Mouse (Mus musculus): ENCODE results near the gene Arl13b.

DNA sequence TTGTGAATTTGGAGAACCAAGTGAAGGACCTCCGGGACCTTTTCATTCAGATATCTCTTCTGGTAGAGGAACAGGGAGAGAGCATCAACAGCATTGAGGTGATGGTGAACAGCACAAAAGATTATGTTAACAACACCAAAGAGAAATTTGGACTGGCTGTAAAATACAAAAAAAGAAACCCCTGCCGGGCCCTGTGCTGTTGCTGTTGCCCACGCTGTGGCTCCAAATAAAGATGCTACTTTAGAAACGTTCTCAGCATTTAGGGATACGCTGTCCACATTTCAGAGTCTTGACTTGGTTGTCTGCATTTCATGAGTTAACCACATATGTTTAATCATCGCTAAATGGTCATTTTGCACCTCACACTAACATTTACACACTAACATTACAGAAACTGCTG lies 24.4 kb downstream of the Arl13b start:
- TF ChIP-seq CTCF (IDR thresholded peaks at IDR 0.05; ENCODE audit: low read depth): no peak
- no peak for TF ChIP-seq EP300 (IDR thresholded peaks at IDR 0.05; ENCODE audit: low read depth)

All from heart, postnatal 0 days (tissue).